Mouse (Mus musculus) lung, adult 18-20 months (tissue): ENCODE measurements around the gene Aloxe3.

Source experiments
- DNase-seq, 2 experiments: peaks; one replicate each; pipeline ENCODE4 v3.0.0; 2022; ENCODE audit warnings: mixed read lengths in 2 of 2

Aloxe3 gene

DNA sequence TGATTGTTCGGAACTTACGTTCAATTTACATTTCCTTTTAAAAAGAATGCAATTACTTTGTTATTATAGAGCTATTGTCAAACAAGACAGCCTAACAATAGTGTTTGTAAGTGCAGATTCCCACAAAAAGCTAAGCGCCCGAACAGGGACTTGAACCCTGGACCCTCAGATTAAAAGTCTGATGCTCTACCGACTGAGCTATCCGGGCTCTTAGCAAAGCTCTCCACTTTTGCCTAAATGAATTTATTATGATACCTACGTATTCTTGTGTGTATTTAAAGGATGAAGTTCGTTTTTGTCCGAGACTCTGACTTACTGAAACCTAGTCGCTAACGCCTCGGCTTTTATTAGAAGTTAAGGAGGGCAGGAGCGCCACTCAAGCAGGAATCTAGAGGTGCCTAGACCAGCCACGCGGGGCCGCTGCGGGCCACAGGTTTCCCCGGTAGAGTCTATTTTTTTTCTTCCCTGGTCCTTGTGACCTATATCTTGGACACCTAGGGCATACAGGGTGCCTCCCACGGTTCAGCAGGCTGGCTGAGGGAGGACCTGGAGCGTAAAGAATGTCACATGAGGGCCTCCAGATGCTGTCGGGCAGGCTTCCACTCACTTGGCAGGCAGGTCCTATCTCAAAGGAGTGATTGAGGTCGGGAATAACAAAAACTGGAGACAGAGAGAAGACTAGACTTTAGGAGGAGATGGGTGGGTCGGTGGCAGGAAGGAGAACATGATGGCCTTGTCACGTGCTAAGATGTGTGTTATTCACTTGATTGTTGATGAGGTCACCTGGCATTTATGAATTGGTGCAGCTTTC lies 450 bp upstream of the Aloxe3 start:
- peak; percentile 85 to 87 for DNase-seq

DNA sequence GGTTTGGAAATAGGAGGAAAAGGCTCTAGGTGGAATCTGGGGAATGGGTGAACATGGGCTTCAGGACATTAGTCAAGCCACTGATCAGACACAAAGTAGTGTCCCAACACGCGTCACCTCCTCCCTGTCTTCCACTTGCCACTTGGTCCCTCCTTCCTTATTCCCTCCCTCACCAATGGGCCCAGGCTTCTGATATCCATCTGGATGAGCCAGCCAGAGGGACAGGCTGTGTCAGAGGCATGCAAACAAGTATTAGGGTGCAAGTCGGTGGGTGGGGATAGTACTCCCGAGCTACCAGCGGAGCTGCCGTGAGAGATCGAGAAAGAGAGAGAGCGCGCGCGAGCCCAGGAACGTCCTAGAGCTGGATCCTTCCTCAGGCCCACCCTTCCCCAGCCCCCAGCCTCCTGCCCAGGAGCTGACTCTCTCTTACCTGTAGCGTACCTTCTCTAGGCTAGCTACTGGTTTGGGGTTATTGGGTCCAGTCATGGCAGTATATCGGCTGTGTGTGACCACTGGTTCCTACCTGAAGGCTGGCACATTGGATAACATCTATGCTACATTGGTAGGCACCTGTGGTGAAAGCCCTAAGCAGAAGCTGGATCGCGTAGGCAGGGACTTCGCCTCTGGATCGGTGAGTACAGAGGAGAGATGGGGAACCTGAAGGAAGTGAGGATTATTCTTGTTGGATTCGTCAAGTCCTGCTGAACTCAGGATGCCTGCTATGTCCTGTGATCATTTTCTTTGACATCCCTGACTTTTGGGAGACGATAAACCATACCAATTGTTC lies 416 bp downstream of the Aloxe3 start:
- DNase-seq, result no peak

DNA sequence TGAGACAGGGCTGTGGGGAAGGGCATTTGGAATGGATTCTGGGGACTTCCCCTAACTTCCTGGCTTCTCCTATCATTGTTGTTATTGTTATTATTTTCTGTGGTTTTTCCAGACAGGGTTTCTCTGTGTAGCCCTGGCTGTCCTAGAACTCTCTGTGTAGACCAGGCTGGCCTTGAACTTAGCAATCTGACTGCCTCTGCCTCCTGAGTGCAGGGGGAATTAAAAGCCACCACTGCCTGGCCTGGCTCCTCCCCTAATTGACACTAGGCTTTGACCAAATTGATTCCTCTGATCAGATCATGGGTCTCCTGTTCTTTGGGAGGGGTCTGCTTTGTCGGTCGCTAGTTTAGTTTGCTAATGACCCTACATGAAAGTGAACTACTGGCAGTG lies 1.0 kb downstream of the Aloxe3 start:
- DNase-seq, result no peak

DNA sequence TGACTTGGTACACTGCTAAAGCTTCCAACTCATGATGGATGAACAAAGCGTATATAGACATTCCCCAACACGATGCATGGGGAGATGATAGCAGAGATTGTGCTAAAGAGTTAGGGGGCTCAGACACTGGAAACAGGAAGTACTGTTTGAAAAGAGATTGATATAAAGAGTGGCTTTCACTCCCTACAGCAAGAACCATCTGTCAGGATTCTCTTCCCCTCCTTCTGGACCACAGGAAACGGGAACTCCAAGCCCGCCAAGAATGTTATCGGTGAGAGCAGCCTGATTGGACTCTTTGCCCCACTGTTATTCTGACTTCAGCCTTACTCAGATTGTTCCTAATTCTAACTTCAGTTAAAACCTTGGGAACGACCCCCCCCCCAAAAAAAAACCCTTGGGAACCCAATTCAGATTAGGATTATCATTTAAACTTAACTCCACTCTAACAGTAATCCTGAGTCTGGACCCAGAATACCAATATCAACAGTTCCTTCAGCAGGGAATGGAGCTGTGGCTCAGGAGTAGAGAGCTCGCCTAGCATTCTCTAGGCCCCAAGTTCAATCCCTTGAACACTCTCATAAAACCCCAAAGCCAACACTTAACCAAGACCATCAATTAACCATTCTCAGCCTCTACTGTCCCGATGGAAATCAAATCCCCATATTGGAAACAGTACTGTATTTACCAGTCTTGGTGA lies 2.9 kb downstream of the Aloxe3 start:
- no peak for DNase-seq

DNA sequence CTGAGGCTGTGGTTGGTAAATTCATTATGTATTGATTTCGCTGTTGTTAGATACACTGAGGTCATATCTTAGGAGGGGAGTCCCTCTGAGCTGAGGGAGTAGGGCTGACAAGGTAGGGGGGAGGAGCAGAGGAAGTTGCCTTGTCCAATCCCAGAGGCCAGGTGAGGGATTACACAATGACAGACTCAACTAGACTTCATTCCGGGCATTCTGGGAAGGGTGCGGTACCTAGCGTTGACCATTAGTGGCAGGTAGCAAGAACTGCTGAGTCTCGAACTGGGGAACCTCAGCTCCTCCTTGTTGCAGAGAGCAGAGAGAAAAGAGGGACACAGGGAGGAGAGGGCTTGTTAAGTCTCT lies 7.8 kb downstream of the Aloxe3 start:
- peak in 1 of 2 experiments; percentile 52 for DNase-seq

DNA sequence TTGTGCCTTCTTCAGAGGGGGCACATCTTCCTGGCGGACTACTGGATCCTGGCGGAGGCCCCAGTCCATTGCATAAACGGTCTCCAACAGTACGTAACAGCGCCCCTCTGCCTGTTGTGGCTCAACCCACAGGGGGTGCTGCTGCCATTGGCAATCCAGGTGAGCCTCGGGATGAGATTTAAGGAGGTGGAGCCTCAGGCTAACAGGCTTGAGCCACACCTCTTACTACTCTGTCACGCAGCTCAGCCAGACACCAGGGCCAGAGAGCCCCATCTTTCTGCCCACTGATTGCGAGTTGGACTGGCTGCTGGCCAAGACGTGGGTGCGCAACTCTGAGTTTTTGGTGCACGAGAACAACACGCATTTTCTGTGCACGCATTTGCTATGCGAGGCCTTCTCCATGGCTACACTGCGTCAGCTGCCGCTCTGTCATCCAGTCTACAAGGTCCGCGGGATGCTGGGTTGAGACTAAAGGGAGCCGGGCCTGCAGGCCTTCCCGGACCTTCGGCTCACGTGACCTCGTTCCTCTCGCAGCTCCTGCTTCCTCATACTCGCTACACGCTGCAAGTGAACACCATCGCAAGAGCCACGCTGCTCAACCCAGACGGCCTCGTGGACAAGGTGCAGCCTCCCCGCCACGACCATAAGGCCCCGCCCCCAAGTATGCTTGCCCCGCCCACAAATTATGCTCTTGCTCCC lies 8.4 kb downstream of the Aloxe3 start:
- peak; percentile 71 to 81 for DNase-seq

DNA sequence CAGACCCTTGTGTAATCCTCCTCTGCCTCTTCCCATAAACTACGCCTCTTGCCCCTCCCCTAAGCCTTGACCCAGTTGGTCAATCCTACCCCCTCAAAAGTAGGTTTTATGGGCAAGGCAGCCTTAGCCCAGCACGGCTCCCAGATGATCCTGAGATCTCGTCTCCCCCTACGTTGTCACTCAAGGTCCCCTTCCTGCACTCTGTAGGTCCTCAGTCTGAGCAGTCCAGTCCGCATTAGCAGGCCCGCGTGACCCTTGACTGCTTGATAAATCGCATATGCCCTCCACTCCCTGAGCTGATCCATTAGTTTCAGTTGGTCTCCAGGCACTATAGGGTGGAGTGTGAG lies 8.9 kb downstream of the Aloxe3 start:
- DNase-seq, result no peak

DNA sequence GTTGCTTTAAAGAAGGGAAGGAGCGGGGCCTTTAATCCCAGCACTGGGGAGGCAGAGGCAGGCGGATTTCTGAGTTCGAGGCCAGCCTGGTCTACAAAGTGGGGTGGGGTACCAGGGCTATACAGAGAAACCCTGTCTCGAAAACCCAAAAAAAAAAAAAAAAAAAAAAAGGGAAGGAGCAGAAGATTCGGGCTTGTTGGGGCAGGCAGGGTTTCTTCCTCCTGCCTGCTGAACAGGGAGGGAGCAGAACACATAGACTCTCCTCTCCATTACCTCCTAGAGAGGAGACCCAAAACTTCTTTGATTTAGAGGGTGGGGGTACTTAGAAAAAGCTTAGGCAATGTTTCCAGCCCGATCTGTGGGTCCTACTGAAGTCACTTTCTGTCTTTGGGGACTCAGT lies 9.7 kb downstream of the Aloxe3 start:
- DNase-seq, result no peak

DNA sequence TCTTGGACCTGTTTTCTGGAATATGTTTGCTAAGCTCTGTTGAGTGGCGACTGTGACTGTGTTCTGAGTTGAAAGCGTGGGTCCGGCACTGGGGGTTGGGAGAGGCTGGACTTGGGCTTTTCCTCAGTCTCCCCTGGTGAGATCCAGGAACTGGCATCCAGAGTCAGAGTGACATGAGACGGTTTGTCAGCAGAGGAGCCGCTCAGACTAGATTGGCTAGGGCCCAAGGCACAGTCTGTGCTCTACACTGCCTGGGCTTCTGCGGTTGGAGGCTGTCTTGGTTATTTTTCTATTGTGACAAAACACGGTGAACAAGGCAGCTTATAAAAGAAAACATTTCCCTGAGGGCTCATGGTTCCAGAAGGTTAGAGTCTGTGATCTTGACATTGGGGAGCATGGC lies 21.9 kb downstream of the Aloxe3 start:
- no peak for DNase-seq

DNA sequence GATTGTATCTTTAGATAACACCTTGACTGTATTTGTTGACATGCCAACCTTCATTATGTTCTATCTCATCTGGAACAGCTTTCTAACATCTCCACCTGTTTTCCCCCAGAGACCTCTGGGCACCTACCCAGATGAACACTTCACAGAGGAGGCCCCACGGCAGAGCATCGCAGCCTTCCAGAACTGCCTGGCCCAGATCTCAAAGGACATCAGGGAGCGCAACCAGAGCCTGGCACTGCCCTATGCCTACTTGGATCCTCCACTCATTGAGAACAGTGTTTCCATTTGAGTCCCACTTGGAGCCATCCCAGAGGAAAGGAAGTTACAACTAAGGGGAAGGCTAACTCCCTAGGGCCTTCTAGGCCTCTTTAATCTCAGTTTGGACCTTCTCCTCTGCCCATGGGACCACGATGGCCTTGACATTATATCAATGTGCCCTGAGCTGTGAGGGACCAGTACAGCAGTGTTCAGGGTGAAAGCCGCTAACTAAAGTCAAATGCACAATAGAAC lies 22.8 kb downstream of the Aloxe3 start:
- no peak for DNase-seq

DNA sequence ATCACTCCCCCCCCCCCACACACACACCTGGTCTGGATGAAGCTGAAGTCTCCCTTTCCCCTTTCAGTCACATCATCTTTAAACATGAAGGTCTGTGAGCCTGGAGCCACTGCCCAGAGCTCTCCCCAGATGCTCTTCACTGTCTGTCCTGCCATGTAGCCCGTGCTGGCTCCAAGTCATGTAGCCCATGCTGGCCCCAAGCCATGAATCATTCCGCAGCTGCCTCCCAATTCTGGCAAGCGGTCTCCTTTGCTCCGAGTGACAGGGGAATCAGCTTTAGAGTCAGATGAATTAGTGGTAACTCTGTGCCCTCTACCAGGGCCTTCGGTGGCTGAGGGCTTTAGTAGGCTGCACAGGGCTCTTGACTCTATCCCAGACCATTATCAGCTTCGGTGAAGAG lies 24.0 kb downstream of the Aloxe3 start:
- DNase-seq, result no peak

DNA sequence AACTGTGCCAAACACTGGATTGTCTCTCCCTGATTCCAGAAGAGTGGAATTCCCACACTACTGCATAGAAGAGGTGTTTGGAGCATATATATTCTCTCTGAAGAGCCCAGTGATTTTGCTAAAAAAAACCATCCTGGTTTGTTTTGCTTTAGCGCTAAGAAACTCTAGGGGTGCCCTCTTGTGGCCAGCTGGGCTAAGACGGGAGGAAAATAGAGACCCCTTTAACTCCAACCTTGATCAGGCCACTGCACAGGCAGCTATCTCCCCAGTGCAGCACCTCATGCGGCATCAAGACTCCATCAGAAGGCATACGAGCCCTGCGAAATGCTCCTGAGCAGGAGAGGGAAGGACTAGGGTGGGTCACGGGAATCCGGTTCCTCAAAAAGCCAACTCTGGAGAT lies 24.7 kb downstream of the Aloxe3 start:
- DNase-seq, result peak; percentile 59 to 63

DNA sequence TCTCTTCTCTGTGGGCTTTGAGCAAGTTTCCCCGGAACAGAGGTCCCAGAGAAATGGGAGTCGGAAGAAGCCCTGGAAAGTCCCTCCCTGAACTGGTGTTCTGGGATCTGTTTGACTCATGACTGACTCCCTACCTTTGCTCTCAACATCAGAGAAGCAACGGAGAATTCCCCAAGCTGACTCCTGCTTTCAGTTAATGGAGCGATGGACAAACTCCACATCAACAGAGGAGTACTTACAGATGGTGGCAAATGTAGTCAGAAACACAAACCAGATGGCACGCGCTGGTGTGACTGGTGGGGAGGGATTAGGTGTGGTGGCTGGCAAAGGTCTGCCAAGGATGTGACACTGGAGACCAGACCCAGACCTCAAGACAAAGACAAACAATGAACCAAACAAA lies 25.3 kb downstream of the Aloxe3 start:
- DNase-seq, result no peak

DNA sequence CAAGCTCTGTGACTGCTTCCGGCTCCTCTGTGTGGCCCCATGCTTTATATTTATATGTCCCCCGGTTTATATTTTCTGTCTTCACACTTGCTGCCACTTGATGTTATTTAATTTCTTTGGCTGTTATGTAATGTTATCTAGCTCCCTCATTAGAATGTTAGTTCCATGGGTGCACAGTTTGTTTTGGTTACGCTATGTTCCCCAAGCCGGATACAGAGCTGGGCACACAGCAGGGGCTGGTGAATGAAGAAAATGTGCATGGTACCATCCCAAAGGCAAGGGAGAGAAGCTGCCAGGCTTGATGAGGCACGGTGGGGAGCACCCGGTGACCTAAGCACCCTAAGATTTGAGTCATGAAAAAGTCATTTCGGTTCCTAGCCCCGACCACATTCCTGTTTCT lies 28.1 kb downstream of the Aloxe3 start:
- DNase-seq, result no peak

DNA sequence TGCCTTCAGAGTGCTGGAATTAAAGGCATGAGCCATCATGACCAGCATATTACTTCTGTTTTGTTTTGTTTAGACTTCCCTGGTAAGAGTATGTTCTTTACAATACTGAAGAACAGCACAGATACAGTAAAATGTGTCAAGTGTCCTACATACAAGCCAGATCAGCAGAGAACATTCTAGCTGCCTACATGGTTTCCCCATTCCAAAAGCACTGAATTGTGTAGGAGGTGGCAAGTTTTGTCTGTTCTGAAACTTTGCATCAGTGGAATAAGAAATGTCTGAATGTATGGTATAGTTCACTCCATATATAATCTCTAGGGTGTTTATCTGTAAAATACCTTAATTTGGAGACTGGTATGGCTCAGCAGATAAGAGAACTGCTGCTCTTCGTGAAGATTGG lies 29.7 kb downstream of the Aloxe3 start:
- no peak for DNase-seq

DNA sequence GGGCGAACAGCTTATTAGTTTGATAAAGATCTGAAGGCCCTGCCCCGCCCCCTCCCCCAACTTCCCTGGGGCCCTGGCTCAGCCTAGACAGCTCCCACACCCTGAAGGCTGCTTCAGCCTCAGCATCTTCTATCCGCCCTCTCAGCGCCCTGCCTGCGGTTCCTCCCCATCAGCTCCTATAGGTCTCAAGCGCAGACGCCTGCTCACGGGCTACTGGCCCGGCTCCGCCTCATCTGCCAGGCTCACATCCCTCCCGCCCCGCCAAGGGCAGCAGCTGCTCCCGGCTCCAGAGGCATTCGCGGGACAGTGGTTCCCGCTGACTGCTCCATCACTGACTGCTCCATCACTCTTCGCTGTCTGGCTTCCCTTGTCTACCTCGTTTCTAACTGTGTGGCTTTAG lies 31.1 kb downstream of the Aloxe3 start, which contains the start of gene Alox12b:
Gene Alox12b (plus strand): TSS at position 190 of the 400 bp plus-strand sequence.
- DNase-seq, result no peak

DNA sequence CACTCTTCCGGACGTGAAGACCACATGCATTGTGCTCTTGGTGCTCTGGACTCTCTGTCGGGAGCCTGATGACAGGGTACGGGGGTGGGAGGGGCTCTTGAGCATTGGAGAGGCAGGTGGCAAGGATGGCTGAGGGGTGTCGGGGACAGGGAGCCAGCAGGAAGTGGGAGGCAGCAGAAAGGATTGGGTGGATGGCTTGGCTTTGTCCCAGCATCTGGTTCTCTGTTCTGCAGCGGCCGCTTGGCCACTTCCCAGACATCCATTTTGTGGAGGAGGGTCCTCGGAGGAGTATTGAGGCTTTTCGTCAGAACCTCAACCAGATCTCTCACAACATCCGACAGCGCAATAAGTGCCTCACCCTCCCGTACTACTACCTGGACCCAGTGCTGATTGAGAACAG lies 43.6 kb downstream of the Aloxe3 start:
- DNase-seq, result no peak

DNA sequence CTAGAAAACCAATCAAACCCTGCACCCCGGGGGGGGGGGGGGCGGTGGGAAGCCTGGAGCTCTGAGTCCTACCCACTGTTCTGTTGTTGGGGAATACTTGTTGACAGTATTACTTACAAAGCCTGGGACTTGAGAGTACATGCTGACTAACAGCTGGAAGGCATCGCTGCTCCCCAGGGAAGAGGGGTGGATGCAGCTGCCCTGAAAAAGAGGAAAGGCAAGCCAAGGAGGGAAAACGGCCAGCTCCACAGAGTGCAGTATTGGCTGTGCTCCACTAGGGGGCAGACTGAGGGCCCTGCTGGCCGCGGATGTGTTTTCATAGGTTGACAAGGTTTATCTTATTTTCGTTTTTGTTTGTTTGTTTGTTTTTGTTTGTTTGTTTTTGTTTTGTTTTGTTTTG lies 45.9 kb downstream of the Aloxe3 start:
- DNase-seq, result peak; percentile 57 to 62

DNA sequence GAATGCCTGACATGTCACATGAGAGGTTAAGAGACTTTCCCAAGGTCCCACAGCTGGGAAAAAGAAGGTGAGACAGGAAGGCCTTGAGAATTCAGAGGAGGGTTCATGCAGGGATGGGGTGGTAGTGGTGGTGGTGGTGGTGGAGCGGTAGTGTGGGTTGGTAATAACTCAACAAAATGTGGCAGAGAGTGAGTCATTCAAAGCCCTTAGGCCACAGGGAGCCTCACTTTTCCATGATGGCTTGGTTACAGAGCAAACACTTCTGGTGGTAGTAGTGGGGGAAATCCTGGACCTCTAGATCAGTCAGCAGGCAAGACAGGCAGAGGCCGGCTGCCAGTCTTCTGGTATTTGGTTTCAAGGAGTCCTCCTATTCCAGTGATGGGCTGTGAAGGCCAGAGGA lies 46.9 kb downstream of the Aloxe3 start:
- no peak for DNase-seq

DNA sequence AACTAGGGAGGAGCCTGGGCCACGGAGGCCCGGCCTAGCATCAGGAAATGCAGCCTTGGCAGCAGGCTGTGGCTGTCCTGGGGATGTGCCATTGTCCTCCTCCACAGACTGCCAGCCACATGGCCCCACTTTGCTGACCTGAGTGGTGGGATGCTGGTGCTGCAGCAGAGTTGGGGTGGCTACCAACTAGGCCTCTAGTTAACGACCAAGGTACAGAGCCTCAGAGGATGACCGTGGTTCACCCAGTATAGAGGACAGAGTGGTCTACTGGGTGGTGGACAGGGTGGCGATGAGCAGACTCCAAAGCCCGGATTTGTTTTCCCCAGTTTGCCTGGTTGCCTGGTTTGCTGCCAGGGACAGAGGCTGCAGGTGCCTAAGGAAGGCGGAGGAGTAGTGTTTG lies 49.0 kb downstream of the Aloxe3 start:
- no peak for DNase-seq

DNA sequence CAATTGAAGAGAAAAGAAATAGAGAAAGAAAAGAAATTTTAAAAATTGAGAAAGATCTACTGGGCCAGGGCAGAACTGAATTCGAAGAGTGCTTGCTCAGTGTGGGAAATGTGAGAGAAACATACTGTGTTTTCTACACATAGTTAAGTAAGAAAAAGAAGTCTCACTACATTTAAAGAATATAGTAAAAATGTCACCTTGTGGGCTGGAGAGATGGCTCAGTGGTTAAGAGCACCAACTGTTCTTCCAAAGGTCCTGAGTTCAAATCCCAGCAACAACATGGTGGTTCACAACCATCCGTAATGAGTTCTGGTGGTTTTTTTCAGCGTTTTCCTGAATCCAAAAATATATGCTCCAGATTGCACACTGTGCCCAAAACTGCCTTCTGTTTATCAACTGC lies 52.8 kb downstream of the Aloxe3 start:
- no peak for DNase-seq

DNA sequence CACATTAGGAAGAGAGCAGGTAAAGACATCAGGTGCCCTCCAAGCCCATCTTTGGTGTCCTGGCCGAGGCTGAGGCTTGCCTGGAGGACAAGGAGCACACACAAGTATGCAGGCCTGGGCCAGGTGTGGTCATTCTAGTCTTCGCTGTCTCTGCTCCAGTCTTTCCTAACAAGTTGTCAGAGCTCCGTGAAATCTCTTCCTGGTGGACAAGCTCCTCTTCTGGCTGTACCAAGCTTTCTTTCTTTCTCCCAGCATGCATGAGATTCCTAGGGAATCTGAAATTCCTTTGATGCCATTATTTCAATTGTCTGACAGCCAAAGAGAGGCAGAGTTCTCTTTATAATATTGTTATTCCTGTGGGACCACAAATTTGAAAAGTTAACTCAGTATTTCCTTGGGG lies 53.8 kb downstream of the Aloxe3 start:
- no peak for DNase-seq

DNA sequence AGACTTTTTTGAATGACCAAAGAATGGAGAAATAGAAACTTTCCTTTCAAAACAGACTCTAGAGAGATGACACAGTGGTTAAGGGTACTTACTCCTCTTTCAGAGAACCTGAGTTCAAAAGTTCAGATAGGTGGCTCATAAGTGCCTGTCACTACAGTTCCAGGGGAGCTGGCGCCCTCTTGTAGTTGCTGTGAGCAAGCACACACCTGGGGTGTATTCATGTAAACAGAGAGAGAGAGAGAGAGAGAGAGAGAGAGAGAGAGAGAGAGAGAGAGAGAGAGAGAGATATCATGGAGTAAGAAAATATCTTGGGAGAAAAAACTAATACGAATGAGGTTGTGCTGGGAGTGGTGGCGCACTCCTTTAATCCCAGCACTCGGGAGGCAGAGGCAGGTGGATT lies 54.4 kb downstream of the Aloxe3 start:
- no peak for DNase-seq
